Mouse (Mus musculus) fibroblast of lung, adult 2 months (primary cell): ENCODE data around the gene Acot6.
"Not testable (repeated sequence)": the region's sequence is repeated elsewhere in the genome, so short reads cannot be mapped to it uniquely, and the experiment has no call there.

Experiments
- DNase-seq: peaks from one replicate; pipeline ENCODE4 v3.0.0-alpha.2; 2011; ENCODE audit warnings: low read depth

Gene Acot6

DNA sequence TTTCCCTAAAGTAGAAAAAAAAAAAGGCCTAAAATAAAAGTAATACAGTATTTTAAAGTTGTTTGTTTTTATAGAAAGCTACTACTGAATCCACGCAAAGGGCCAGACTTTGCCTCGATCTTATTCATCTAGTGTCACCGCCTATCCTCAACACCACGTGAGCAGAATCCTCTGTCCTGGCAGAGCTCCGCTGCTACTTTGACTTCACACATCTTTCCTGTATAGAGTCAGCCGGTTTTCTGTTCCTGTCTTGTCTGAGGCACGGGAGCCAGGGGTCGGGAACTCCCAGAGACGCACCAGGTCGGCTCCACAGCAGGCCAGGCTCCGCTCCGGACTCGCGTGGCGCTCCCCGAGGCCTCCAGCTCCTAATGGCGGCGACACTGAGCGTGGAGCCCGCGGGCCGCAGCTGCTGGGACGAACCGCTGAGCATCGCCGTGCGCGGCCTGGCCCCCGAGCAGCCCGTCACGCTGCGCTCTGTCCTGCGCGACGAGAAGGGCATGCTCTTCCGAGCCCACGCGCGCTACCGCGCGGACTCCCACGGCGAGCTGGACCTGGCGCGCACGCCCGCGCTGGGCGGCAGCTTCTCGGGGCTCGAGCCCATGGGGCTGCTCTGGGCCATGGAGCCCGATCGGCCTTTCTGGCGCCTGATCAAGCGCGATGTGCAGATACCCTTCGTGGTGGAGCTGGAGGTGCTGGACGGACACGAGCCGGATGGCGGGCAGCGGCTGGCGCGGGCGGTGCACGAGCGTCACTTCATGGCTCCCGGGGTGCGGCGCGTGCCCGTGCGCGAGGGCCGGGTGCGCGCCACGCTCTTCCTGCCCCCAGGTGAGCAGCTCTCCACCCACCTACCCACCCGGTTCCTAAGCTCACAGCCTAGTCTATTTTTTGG, at the start of gene Acot6:
Gene Acot6, plus strand, starts transcription at position 51 of the 889 bp plus-strand sequence.
- peak; percentile 20 for DNase-seq

DNA sequence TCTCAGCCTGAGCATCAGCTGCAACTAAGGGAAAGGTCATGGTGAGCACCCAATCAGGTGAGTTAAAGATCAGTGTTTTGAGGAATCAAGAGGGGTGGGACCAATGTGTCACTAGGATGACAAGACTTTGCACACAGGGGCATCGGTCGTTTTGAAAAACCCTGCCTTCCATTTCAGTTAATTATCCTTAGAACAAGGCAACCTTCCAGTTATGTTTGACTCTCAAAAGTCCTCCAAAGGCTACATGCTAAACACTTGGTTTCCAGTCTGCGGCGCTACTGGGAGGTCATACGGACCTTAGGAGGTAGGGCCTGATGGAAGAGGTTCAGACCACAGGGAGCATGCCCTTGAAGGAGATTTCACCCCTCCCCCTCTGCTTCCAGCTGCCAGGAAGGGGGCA, 49.7 kb upstream of the Acot6 start:
- DNase-seq = not testable (repeated sequence)

DNA sequence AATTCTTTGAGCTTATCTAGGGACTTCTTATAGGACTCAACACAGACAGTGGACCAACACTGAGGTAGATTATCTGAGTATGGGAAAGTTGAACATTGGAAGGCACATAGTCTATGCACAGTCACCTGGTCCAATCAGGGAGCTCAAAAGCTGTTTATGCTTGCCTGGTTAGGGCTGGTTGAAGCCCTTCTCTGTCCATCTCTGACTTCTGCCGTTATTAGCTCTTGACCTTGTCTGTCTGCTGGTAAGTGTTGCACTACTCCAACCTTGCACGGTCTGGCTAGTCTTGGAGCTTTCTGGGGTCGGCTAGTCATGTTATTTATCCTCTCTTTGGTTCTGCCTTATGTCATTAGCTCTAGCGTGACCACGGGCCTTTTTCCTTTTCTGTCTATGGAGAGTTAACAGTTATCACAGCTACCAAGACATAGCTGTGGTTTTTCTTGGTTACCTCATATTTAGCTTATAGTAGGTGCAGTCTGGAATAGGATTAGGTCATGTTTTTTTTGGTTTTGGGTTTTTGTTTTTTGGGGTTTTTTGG, 48.4 kb upstream of the Acot6 start, which contains the start of gene Acot3:
Gene Acot3, plus strand, starts transcription at position 208 of the 538 bp plus-strand sequence.
- no peak for DNase-seq

DNA sequence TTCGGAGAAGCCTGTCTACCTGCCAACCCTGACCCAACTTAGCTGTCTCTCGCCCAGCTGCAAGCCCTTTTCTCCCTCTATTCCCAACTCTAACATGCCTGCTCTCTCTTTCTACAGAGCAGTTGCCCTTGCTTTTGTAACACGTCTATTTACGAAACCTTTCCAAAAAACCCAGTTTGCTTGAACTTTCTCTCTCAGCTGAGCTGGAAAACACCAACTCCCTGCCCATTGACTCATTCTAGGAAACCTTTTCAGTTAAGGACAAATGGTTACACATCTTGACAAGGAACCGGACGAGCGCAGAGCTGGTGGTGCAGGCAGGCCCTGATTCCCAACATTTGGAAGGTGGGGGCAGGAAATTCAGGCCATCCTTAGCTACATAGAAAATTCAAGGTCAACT, 47.8 kb upstream of the Acot6 start:
- DNase-seq = no peak

DNA sequence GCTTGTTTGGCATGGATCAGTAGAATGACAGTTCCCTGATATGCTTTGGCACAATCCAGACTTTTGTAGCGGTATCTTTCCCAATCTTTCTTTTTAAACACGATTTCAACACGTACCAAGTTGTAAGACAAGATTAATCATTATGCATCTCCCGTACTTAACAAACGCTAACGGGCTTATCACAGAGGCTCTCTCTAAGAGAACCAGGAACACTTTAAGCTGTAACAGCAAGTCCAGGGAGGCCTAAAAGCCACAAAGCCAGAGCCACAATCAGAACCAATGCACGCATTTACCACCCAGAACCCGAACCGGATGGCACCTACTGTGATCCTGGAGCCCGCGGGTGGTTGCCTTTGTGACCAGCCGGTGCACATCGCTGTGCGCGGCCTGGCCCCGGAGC, 47.3 kb upstream of the Acot6 start:
- no peak for DNase-seq

DNA sequence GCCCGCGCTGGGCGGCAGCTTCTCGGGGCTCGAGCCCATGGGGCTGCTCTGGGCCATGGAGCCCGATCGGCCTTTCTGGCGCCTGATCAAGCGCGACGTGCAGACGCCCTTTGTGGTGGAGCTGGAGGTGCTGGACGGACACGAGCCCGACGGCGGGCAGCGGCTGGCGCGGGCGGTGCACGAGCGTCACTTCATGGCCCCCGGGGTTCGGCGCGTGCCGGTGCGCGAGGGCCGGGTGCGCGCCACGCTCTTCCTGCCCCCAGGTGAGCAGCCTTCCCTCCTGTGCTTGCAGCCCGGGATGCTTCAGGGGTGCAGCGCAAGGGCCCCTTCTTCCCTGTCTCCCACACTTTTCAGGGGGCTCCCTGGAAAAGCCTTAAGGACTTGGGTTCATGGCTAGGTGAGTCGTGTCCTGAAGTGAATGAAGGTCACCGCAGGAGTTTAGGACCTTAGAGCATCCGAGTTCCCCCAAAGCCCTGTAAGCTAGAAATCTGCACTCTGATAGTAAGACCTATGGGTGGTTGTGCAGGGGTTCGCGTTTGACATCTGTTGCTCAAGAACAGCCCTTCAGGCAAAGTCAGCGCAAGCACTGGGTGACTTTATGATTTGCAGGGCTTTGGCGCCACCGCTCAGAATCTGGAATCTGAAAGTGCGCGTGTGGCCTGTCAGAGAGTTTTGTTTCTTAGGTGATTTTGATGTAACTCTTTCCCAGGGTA, 46.6 kb upstream of the Acot6 start:
- no peak for DNase-seq

DNA sequence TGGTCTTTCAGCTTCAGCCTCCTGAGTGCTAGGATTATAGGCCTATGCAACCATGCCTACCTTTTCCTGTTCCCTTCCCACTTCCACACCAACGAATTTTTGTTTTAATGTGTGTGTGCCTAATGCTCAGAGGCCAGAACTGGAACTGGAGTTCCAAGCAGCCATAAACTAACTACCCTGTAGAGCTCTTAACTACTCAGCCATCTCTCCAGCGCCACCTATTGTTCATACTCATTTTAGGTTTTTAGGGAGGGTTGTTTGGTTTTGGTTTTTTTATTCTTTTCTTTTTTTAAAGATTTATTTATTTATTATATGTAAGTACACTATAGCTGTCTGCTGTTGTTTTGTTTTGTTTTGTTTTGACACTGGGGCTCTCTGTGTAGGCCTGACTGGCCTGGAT, 39.5 kb upstream of the Acot6 start:
- no peak for DNase-seq

DNA sequence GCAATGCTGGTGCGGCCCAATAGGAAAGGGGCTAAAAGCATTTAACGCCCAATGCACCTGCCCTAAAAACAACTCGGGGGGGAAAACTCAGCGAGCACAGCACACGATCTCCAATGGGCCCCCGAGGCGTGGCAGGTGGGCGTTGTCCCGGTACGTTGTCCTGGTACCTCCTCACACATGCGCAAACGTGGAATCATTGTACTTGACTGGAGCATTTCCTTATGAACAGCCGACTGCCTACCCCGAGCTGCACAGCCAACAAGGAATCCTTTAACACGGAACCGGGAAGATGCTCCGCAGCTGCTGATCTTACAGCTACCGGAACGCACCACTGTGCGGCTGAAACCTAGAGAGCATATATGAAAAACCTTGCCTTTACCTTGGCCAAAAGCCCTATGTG, 38.1 kb upstream of the Acot6 start:
- DNase-seq = no peak

DNA sequence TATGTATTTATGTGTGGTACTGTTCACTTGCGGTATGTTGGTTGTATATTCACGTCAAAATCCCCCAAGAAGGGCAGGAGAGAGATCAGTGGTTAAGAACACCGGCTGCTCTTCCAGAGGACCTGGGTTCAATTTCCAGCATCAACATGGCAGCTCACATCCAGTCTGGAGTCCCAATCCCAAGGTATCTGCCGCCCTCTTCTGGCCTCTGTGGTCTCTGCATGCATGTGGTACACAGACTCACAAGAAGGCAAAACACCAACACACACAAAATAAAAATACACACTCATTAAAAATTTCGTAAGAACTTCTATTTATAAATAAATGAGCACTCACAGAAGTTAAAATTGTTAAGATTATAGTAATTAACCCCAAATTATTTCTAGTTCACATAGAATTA, 37.2 kb upstream of the Acot6 start:
- DNase-seq = no peak

DNA sequence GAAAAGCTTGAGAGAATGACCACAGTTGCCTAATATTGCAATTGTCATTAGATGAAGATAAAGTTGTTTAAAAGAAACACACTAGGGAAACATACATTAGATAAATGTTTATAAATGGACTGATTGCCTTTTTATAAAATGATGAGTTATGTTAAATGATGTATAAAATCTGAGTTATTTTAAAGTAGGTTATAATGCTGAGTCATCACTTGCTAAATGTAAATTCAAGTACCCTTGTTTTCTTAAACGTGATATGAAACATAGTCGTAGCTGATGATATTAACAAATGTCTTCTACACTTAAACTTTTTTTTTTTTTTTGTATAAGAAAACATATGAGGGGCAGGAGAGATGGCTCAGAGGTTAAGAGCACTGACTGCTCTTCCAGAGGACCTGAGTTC, 36.6 kb upstream of the Acot6 start:
- DNase-seq = no peak

DNA sequence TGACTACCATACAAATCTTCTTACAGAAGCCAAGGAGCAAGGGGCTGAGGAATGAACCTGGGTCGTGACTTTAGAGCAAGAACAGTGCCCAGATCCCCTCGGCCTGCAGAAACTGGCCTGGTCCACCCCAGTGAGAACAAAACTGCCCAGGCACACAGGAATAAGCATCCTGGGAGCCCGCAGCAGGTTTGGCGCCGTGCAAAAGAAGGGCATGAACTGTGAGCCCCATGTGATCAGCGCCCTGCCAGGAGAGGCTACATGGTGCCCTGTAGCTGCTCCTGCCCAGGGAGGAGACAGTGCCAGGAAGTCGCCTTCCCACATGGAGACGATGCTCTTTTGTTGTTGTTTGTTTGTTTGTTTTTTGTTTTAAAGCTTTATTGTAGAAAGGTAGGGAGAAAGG, 35.8 kb upstream of the Acot6 start:
- DNase-seq = no peak

DNA sequence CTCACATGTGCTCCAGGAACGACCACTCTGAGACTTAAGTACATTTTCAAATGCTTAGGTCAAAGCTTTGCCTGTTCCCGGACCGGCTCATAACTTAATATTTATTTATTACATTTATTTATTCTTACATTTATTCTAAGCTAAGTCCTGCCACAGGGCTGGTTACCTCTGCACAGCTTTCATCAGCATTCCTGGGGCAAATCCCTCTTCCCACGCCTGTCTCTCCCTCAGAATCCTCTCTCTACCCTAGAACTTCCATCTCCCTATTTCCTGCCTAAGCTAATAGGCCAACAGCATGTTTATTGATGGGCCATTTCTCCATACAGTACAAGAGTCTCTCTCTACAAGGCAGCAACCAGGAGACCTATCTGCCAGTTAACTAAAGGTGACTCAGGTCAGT, 32.7 kb upstream of the Acot6 start:
- DNase-seq = no peak

DNA sequence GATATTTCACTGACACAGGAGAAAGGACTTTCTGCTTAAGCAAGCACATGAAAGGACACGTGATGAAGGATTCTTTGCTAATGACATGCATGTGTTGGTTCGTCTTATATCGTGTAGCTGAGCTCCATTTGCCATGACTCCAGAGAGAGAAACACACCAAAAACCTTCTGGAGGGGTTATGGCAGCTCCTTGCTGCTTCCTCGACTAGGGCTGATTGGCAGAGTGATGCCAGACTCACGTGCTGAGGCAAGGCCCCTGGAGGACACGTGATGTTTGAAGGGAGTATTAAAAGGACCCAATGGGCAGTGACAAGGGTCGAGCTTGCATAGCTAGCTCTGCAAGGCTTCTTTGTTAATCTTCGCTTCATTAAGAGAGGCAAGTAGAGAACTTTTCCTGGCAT, 32.2 kb upstream of the Acot6 start:
- no peak for DNase-seq

DNA sequence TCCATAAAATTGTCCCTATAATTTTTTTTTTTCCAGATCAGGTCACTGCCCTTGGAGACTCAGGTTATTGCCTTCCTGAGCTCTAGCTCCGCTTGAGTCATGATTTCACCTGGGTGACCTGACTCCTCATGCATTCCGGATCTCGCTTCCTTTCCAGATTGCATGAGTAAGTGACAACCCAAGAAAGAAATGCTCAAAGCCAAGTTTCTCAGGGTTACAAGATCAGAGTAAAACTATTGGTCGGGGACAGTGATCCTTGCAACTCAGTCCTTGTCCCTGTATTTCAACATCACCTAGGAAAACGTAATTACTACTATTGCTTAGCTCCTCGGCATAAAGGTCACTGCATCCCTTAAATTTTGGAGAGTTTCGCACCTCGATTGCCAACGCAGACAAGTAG, 31.5 kb upstream of the Acot6 start, which contains the start of gene Acot5:
Gene Acot5, plus strand, starts transcription at position 340 of the 400 bp plus-strand sequence.
- no peak for DNase-seq

DNA sequence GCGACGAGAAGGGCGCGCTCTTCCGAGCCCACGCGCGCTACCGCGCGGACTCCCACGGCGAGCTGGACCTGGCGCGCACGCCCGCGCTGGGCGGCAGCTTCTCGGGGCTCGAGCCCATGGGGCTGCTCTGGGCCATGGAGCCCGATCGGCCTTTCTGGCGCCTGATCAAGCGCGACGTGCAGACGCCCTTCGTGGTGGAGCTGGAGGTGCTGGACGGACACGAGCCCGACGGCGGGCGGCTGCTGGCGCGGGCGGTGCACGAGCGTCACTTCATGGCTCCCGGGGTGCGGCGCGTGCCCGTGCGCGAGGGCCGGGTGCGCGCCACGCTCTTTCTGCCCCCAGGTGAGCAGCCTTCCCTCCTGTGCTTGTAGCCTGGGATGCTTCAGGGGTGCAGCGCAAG, 30.9 kb upstream of the Acot6 start:
- not testable (repeated sequence) for DNase-seq

DNA sequence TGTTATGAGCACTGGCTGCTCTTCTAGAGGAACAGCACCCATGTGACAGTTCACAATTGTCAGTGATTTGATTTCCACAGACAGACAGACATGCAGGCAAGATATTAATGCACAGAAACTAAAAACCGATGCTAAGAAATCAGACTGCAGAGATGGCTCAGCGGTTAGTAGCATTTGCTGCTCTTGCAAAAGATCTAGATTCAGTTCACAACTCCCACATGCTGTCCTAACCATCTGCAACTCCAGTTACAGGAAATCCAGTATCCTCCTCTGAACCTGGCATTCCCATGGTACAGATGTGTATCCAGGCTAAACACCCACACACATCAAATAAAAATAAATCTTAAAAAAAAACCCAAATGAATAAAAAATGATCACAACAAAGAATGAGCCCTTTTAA, 28.8 kb upstream of the Acot6 start:
- no peak for DNase-seq

DNA sequence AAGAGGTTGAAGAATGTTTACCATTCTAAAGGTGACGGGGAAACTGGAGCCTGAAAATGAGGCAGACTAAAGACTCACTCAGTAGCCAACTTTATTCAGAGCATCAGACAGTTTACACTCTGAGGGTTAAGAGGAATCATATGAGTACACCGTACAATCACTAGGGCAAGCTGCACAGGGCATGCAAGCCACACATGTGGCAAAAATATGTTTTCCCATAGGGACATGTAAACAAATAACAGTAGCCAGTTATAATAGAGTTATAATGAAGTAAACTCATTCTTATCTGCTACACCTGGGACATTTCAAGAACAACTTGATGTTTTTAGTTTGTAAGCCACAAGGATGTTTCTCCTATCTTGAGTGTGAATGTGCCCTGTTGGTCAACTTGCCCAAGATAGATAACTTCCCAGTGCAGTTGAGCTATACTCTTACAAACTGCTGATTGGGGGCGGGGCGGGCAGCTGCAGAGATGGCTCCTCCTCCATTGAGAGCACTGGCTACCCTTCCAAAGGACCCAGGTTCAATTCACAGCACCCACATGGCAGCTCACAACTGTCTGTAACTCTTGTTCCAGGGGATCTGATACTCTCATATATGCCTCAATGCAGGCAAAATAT, 23.0 kb upstream of the Acot6 start:
- no peak for DNase-seq

DNA sequence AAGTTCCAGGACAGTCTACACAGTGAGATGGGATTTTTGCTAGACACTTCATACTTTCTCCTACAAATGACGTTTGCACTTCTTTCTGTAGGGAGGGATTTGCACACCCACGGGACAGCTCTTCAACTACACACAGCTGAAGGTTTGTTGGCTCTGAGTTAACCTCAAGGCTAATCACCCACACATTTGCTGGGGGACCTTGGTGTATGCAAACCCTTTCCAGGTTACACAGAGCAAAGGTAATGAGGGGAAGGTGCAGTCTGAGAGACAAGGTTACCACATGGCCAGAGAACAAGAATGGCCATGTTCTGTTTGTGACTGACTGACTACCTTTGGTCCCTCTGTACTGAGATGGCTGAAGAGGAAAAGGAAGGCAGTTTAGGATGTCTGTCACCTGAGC, 16.6 kb upstream of the Acot6 start:
- DNase-seq = no peak

DNA sequence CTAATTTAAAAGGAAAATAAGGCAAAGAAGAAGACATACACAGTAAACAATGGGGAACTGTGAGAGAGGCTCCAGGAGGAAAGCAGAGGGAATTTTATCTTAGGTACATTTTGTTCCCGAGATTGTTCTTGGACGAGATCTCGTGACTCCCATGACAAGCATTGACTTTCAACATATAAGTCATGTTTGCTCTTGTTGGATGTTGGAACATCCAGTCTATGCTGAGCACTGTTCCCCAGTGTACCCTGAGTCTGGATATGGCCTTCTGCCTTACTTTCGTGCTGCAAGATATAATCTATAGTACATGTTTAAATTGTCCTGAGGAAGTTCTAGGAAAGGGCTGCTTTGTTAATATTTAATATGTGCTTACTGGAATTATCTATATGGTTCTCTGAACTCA, 15.9 kb upstream of the Acot6 start:
- DNase-seq = no peak

DNA sequence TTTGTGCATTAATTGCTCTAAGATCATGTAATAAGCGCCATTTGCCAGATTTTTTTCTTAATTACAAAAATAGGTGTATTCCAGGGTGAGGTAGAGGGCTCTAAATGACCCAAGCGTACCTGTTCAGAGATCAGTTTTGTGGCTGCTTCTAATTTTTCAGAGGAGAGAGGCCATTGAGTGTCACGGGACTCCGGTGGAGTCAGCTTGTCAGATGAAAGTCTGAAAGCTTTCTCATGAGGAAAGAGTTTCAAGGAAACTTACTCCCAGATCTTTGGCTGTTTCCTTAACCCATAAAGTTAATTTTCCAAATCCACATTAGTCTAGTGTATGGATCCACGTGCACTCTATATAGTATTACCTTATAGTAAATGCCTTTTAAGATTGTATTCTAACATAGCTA, 5.8 kb upstream of the Acot6 start:
- DNase-seq = not testable (repeated sequence)

DNA sequence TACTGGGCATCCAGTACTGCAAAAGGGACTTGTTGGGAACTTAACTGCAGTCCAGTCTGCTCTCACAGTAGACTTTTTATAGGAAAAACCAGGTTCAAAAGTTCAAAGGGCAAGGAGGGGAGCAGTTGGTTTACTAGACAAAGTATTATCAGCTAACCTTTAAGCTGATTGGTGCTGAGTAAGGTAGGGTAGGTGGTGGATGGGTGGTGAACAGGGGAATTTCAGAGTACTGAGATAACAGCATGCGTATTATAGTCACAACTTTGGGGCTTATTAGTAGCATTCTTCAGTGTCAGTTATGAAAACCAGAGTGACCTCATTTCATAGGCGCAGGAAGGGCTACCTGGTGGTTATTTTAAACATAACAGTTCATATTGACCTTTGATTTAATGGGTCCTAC, 849 bp upstream of the Acot6 start:
- DNase-seq = no peak

DNA sequence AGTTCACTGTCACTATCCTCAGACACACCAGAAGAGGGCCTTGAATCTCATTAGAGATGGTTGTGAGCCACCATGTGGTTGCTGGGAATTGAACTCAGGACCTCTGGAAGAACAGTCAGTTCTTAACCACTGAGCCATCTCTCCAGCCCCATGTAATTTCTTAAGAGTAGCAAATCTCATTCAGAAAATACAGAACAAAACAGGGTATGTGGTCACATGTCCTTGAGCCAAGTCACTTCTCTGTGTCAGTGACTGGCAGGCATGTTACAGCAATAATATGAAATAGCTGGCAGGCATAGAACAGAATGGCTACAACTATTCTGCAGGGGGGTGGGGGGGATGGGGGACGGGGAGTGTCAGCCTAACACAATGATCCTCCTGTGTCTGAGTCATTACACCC, 383 bp upstream of the Acot6 start:
- DNase-seq = no peak

DNA sequence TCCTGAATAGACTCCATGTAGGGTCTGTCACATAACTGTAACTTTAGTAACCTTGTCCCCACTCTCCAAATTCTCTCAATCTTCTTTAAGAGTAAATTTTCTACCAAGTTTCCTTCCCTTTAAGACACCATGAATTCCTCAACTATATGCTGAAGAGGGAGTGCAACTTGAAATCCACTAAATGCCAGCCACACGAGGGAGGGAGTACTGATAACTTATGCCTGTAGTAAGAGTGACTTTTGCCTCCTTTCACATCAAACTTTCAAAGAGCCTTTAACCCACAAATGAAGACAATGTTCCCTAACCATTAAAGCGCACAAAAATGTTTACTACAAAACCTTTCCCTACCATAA, 1.0 kb downstream of the Acot6 start:
- DNase-seq = no peak
